Mouse (Mus musculus): ENCODE data around the gene Pcnx3. TPM values are rescaled to one million over a fixed set of nuclear protein-coding genes. Genes with fewer than 3 reads are reported as not detected.

Pcnx3 gene
- polyA plus RNA-seq (2021; fragmentation: Nextera tagmentation): 6.8 and 13.0 TPM in 2 replicates
- long read RNA-seq, experiment 1, transcript Pcnx3-211 (13 exons, 3,159 nt): major isoform, 6 of 23 reads
- long read RNA-seq, experiment 1, partial matches to known transcripts: 17 of 23 reads
- long read RNA-seq, experiment 1, other reads (novel, unspliced or antisense): 0 of 23 reads
- long read RNA-seq, experiment 2, partial matches to known transcripts: 11 of 13 reads
- long read RNA-seq, experiment 2, other reads (novel, unspliced or antisense): 2 of 13 reads

DNA sequence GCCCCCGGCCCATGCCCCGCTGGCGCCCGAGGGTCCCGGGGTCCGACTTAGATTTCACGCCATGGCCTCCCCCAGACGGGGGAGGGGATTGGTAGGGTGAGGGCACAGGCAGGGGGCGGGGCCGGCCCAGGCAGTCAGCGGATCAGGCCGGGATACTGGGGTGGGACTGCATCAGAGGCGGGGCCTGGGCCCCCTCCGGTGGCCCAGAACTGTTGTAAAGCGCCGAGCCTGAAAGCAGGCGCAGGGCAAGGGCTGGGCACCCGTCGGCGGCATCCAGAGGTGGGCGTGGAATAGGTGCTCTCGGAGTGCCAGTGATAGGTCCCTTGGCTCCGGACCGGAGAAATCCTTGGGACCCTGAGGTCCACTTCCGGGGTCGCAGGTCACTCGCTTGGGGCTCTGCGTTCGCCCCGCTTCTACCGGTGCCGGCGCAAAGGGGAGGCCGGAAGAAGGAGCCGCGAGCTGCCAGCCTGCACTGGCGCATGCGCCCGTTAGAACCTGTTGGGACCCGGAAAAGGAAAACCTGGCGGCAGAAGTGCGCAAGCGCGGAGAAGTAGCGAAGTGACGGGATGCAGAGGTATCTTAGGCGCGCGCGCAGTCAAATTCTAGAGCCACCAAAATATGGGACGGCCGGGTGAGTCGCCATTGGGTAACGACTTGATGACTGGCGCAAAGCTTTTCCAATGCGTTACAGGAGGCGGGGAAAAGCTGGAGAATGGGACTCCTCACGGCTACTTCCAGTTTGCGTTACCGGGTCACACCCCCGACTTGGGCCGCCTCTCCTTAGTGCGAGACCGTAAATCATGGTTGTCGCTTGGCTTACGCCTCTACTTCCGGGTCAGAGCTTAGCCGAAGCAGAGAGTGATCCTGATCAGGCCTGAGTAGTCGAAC is at the start of gene Pcnx3, which contains the start of gene Map3k11:
Pcnx3 (minus strand) TSS at position 709 of the 888 bp plus-strand sequence.
Map3k11 (plus strand) TSS at position 543 of the 888 bp plus-strand sequence.

DNA sequence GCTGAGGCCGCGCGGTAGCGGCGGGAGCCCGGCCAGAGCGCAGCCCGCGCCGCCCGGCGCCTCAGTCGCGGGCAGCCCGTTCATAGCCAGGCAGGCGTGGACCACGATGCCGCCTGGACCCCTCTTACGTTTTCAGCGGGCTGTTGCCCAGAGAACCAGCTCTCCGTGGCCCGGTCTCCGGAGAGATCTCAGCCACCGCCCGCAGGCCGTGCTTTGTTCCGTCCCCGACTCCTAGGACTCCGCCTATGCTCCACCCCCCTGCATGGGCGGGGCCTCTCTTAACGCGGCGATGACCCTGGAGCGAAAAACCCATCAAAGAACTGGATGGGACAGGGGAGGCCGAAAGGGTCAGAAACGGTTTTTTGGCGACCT is 40.7 kb upstream of the Pcnx3 start, which contains the start of gene Fam89b:
Fam89b (minus strand) TSS at position 210 of the 372 bp plus-strand sequence.

DNA sequence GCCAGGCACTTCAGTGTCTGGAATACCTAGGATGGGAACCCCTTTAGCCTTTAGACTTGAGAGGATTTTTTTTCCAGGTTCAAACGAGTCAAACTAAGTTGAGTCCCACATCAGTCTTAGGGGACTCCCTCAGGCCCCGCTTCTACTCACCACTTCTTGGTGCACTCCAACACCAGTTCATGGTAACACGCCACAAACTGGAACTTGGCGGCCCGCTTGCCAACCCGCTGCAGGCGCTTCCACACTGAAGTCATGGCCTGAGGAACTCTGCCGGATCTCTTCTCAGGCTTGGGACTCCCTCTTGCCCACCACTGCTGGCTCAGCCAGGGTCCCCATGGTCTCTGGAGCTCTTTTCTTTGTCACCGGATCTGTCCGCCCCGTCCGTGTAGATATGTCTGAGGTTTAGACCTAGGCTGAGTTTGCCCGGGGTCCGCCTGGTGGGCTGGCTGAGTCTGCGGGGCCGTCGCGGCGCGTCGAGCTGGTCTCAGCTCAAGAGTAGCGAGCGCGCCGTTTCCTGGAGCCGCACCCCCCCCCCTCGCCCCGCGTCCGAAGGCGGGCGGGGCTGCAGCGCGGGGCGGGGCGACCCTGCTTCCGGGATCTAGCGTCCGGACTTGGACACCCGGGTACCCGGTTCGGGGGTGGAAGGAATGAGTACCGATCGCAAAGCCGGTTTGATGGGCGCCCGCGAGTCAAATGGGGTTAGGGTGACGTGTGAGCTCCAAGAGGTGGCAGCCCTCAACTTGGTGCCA is 37.2 kb upstream of the Pcnx3 start, which contains the start of gene Ehbp1l1:
Ehbp1l1 (minus strand) TSS at position 551 of the 749 bp plus-strand sequence.

DNA sequence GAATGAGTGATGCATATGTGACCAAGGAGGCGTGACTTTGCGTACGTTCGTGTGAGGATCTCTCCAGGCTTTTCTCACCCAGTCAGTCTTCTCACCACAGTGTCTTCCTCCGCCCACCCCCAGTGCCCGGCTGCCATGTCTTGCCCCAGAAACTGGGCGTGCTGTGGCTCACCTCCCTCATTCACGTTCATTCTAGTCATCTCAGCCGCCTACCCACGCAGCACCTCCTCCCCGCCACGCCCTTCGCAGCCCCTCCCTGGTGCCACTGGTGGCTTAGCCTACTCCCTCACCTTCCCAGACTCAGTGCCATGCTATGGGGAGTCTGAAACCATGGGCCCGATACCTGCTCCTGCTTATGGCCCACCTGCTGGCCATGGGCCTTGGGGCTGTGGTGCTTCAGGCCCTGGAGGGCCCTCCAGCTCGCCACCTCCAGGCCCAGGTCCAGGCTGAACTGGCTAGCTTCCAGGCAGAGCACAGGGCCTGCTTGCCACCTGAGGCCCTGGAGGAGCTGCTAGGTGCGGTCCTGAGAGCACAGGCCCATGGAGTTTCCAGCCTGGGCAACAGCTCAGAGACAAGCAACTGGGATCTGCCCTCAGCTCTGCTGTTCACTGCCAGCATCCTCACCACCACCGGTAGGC is 15.6 kb upstream of the Pcnx3 start, which contains the start of gene Kcnk7:
Kcnk7 (plus strand) TSS at position 205 of the 638 bp plus-strand sequence.

DNA sequence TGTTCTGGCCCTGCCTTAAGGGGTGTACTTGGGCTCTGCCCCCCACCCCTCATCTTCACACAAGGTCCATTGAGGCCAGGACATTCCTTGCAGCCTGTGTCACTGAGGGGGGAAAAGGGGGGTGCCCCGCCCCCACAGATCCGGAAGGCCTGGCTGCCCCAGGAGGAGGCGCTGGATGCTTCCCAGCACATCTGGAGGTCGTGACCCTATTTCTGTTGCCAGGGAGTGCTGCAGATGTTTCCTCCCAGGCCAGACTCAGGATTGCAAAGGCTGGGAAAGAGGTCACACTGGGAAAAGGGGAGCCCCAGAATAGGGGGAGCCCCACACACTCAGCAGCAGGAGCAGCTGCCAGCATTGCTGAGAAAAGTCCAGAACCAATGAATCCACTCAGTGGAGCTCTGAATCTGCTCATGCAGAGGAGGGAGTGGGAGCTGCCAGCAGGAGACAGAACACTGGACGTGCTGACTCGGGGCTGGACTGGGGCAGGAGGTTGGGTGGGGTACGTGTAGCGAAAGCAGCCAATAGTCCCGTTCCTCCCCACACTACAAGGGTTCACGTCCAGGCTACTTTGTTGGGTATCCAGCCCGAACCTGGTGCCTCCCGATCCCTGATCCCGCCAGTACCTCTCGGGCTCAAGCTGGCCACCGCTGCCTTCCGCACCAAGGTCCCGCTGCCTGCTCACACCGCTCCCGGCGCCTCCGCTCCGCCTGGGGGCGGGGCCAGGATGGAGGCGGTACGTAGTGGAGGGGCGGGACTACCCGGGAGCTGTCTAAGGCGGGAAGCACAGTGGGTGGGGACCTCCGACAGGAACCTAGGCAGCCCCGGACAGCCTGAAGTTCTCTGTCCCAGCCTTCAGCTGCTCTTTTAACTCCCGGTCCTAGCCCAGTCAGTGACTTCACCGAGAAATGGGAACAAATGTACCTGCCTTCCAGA is 25.5 kb downstream of the Pcnx3 start, which contains the start of gene Sipa1:
Sipa1 (minus strand) TSS at position 727 of the 933 bp plus-strand sequence.

DNA sequence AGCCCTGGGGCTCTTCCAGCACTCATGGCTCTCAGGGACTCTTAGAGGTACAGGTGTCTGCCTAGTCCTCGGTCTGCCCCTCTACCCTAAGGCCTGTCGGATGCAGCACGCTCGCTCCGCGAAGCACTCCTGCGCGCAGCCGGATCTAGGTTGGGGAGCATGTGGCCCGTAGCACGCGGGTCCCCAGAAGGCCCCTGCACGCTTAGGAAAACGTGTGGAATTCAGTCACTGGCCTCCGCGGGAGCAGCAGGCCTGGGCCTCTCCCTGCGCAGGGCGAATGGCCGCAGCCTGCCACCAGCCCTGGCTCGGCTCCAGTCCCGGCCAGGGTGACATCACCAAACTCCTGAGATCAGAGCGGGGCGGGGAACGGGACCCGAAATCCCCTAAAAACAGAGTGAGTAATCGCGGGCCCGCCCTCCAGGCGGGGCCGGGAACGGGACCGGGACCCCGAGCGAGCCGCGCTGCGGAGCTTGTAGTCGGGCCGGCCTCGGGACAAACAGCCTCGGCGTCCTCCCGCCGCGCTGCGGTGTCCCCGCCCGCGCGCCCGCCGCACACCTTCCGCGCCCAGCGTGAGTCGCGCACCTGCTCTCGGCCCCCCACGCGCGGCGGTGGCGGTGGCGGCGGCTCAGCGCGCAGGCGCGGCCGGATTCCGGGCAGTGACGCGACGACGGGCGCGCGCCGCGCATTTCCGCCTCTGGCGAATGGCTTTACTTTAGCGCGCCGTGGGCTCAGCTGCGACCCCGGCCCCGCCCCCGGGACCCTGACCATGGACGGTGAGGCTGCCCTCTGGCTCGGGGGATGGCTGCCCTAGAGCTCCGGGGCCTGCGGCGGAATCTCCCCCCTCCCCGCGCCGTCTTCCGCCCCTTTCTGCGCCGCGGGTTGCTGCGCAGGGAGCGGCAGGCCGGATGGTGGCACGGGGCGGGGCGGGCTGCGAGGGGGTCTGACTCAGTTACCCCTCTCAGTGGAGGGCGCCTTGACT is 51.4 kb downstream of the Pcnx3 start, which contains the start of gene Rela:
Rela (plus strand) TSS at position 415 of the 979 bp plus-strand sequence.

Other genes starting within 250 kb of the Pcnx3 start
- 0.19 TPM in 1 of 2 replicates, not detected in the other for gene Fosl1, start 241.4 kb downstream of the Pcnx3 start, polyA plus RNA-seq (2021; fragmentation: Nextera tagmentation)
- gene Ccdc85b, start 231.0 kb downstream of the Pcnx3 start, polyA plus RNA-seq (2021; fragmentation: Nextera tagmentation): 20.7 and 40.8 TPM in 2 replicates
- 93.1 and 106 TPM in 2 replicates for gene Fibp, start 228.3 kb downstream of the Pcnx3 start, polyA plus RNA-seq (2021; fragmentation: Nextera tagmentation)
- 0.23 TPM in 1 of 2 replicates, not detected in the other for gene Ctsw, start 220.4 kb downstream of the Pcnx3 start, polyA plus RNA-seq (2021; fragmentation: Nextera tagmentation)
- 13.0 and 16.9 TPM in 2 replicates for gene Efemp2, start 215.0 kb downstream of the Pcnx3 start, polyA plus RNA-seq (2021; fragmentation: Nextera tagmentation)
- 18.7 and 21.5 TPM in 2 replicates for gene Mus81, start 200.5 kb downstream of the Pcnx3 start, polyA plus RNA-seq (2021; fragmentation: Nextera tagmentation)
- gene Cfl1, start 198.5 kb downstream of the Pcnx3 start, polyA plus RNA-seq (2021; fragmentation: Nextera tagmentation): 823 and 1,622 TPM in 2 replicates
- gene 1700020D05Rik, start 185.1 kb downstream of the Pcnx3 start, polyA plus RNA-seq (2021; fragmentation: Nextera tagmentation): not detected in 2 replicates
- 58.0 and 58.2 TPM in 2 replicates for gene Snx32, start 178.4 kb downstream of the Pcnx3 start, polyA plus RNA-seq (2021; fragmentation: Nextera tagmentation)
- gene Ovol1, start 128.3 kb downstream of the Pcnx3 start, polyA plus RNA-seq (2021; fragmentation: Nextera tagmentation): not detected in 2 replicates
- 2.8 and 3.6 TPM in 2 replicates for gene Ap5b1, start 120.9 kb downstream of the Pcnx3 start, polyA plus RNA-seq (2021; fragmentation: Nextera tagmentation)
- gene Rnaseh2c, start 87.0 kb downstream of the Pcnx3 start, polyA plus RNA-seq (2021; fragmentation: Nextera tagmentation): 63.2 and 67.2 TPM in 2 replicates
- gene Kat5, start 78.7 kb downstream of the Pcnx3 start, polyA plus RNA-seq (2021; fragmentation: Nextera tagmentation): 57.2 and 58.7 TPM in 2 replicates
- gene Rela, start 51.4 kb downstream of the Pcnx3 start, polyA plus RNA-seq (2021; fragmentation: Nextera tagmentation): 7.7 and 14.6 TPM in 2 replicates
- 5.4 and 5.9 TPM in 2 replicates for gene Sipa1, start 25.2 kb downstream of the Pcnx3 start, polyA plus RNA-seq (2021; fragmentation: Nextera tagmentation)
- 5.6 and 10.1 TPM in 2 replicates for gene Map3k11, start 166 bp downstream of the Pcnx3 start, polyA plus RNA-seq (2021; fragmentation: Nextera tagmentation)
- gene Kcnk7, start 15.5 kb upstream of the Pcnx3 start, polyA plus RNA-seq (2021; fragmentation: Nextera tagmentation): 0.38 and 0.49 TPM in 2 replicates
- gene Ehbp1l1, start 37.4 kb upstream of the Pcnx3 start, polyA plus RNA-seq (2021; fragmentation: Nextera tagmentation): 13.5 and 14.4 TPM in 2 replicates
- gene Fam89b, start 40.7 kb upstream of the Pcnx3 start, polyA plus RNA-seq (2021; fragmentation: Nextera tagmentation): 22.3 and 26.6 TPM in 2 replicates
- gene Ltbp3, start 52.0 kb upstream of the Pcnx3 start, polyA plus RNA-seq (2021; fragmentation: Nextera tagmentation): 3.3 and 3.5 TPM in 2 replicates
- gene Scyl1, start 82.5 kb upstream of the Pcnx3 start, polyA plus RNA-seq (2021; fragmentation: Nextera tagmentation): 65.3 and 68.3 TPM in 2 replicates
- 12.0 and 15.6 TPM in 2 replicates for gene Frmd8, start 186.4 kb upstream of the Pcnx3 start, polyA plus RNA-seq (2021; fragmentation: Nextera tagmentation)
- 1.4 and 1.8 TPM in 2 replicates for gene Slc25a45, start 188.9 kb upstream of the Pcnx3 start, polyA plus RNA-seq (2021; fragmentation: Nextera tagmentation)
- 1.1 and 1.3 TPM in 2 replicates for gene Tigd3, start 205.2 kb upstream of the Pcnx3 start, polyA plus RNA-seq (2021; fragmentation: Nextera tagmentation)
- 31.6 and 39.7 TPM in 2 replicates for gene Dpf2, start 224.1 kb upstream of the Pcnx3 start, polyA plus RNA-seq (2021; fragmentation: Nextera tagmentation)
- gene Cdc42ep2, start 235.9 kb upstream of the Pcnx3 start, polyA plus RNA-seq (2021; fragmentation: Nextera tagmentation): 10.3 and 11.5 TPM in 2 replicates

Measured in left cerebral cortex, adult 6 months (tissue).